Mouse (Mus musculus) liver, embryonic 11.5 days (tissue): Measurements from ENCODE around the gene Papolg. TPM values are rescaled to one million over a fixed set of nuclear protein-coding genes. Genes with fewer than 3 reads are reported as not detected.

Experiments
- ATAC-seq: fragments of 200-750 bp; cut with Nextera tagmentation; replicated peaks from 2 replicates; pipeline ENCODE4 v1.8.0; 2017; ENCODE audit warnings: moderate number of reproducible peaks, mild to moderate bottlenecking, moderate TSS enrichment, moderate library complexity; ENCODE audit not compliant: low FRiP score
- DNase-seq: peaks from one replicate; pipeline ENCODE4 v3.0.0-alpha.2; 2017; ENCODE audit warnings: low spot score
- H3K27ac ChIP-seq: fragments of 300-500 bp; sonication (generic); 2 replicates; pipeline ENCODE4 v1.5.1; 2014; ENCODE audit warnings: mild to moderate bottlenecking, low read depth, low read length, control low read depth
- H3K27me3 ChIP-seq: fragments of 300-500 bp; sonication (generic); replicated peaks from 2 replicates; pipeline ENCODE4 v1.6.1; 2014; ENCODE audit warnings: low read length, mixed read lengths; ENCODE audit not compliant: control insufficient read depth, insufficient read depth
- H3K36me3 ChIP-seq: fragments of 300-500 bp; sonication (generic); 2 replicates; pipeline ENCODE4 v1.6.1; 2014; ENCODE audit warnings: mild to moderate bottlenecking, low read length, moderate library complexity, mixed read lengths; ENCODE audit not compliant: control insufficient read depth, insufficient read depth
- H3K4me1 ChIP-seq: fragments of 300-500 bp; sonication (generic); replicated peaks from 2 replicates; pipeline ENCODE4 v1.6.1; 2014; ENCODE audit warnings: low read length, mixed read lengths; ENCODE audit not compliant: control insufficient read depth, insufficient read depth
- H3K4me2 ChIP-seq: fragments of 300-500 bp; sonication (generic); 2 replicates; pipeline ENCODE4 v1.6.1; 2014; ENCODE audit warnings: mild to moderate bottlenecking, control low read depth, moderate library complexity
- H3K4me3 ChIP-seq: fragments of 300-500 bp; sonication (generic); 2 replicates; pipeline ENCODE4 v1.5.1; 2014; ENCODE audit warnings: low read depth, low read length, control low read depth
- H3K9ac ChIP-seq: fragments of 300-500 bp; sonication (generic); 2 replicates; pipeline ENCODE4 v1.6.1; 2014; ENCODE audit warnings: low read depth, low read length, control low read depth
- H3K9me3 ChIP-seq: fragments of 300-500 bp; sonication (generic); 2 replicates; pipeline ENCODE4 v1.6.1; 2016; ENCODE audit warnings: low read length, inconsistent platforms, mixed read lengths; ENCODE audit not compliant: control insufficient read depth
- WGBS: fragments of 180-500 bp; shearing (Covaris S2); extraction: QIAGEN DNeasy Blood & Tissue Kit; methylation state at CpG from one replicate; pipeline ENCODE4 v1.1.7; 2014; 5-methylcytosine and 5-hydroxymethylcytosine counted together
- polyA plus RNA-seq: library from polyadenylated mRNA; unstranded; fragments of >200 nt; fragmentation: Nextera tagmentation; extraction: Ambion mirVana; gene quantifications from 2 replicates; pipeline ENCODE4 v1.2.1, GENCODE M21; 2014

The Papolg gene
- polyA plus RNA-seq, 1 experiment from 2014 or later, result 11.1 TPM

GRCm38 (mm10) chr11:23856723-23857112, 38.3 kb downstream of the Papolg start:
- Histone ChIP-seq H3K9ac (no peak overlapping the region), H3K27ac (no peak overlapping the region), H3K27me3 (no peaks in the 10 kb centered on the region), H3K4me3 (no peak overlapping the region), H3K4me1 (no peaks in the 10 kb centered on the region), H3K36me3 (peaks cover 14% of the 10 kb centered on the region; the same call in 1 of the 2 replicates), H3K4me2 (no peak overlapping the region), H3K9me3 (no peaks in the 10 kb centered on the region)
- ATAC-seq, result no peak
- no peak for DNase-seq
- WGBS, result 93% methylated on average over 4 of the region's 4 CpGs

DNA sequence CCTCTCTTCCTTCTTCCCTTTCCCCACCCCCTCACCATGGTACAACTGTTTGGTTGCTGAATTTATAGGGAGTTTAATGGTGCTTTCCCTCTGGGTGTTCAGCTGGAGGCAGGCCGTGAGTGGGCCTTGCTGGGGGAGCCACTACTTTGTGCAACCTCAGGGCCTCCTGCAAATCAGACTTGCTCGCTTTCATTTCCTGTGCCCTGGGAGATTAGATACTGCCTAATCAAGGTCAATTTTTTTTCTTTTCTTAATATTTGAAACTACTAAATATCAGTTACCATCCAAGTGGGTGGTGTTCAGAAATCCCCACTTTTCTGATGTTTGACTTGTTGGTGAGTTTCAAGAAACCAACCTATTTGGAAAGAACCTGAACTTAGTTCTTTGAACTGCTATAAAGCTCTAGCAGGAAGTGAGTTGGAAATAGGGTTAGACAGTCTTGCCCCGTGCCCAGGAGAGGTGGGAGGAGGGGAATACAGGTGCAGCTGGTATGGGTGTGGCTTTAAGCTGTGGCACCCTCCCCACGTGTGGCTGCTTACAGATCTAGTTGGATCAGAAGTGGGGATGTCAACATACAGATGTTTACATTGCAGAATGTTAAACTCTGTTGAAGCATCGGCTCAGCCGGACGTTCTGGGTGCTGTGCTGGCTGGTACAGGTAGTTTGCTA, 38.9 kb downstream of the Papolg start:
- Histone ChIP-seq H3K9me3 (no peaks in the 10 kb centered on the region), H3K9ac (no peak overlapping the region), H3K27ac (no peak overlapping the region), H3K4me2 (no peak overlapping the region), H3K27me3 (no peaks in the 10 kb centered on the region), H3K4me3 (no peak overlapping the region), H3K36me3 (peaks cover 10% of the 10 kb centered on the region; the same call in 1 of the 2 replicates), H3K4me1 (no peaks in the 10 kb centered on the region)
- WGBS, result 76% methylated on average over 7 of the region's 7 CpGs
- DNase-seq (no peak), ATAC-seq (no peak)

GRCm38 (mm10) chr11:23855182-23855802, 39.8 kb downstream of the Papolg start:
- no peak overlapping the region for H3K4me2 ChIP-seq
- no peak for DNase-seq
- H3K9ac ChIP-seq, result no peak overlapping the region
- H3K36me3 ChIP-seq, result peaks cover 7% of the 10 kb centered on the region; the same call in 1 of the 2 replicates
- H3K27ac ChIP-seq, result no peak overlapping the region
- H3K4me1 ChIP-seq, result no peaks in the 10 kb centered on the region
- WGBS, result 20% methylated on average over 3 of the region's 3 CpGs
- peak; percentile 36 for ATAC-seq
- no peak overlapping the region for H3K4me3 ChIP-seq
- H3K9me3 ChIP-seq, result no peaks in the 10 kb centered on the region
- H3K27me3 ChIP-seq, result no peaks in the 10 kb centered on the region

DNA sequence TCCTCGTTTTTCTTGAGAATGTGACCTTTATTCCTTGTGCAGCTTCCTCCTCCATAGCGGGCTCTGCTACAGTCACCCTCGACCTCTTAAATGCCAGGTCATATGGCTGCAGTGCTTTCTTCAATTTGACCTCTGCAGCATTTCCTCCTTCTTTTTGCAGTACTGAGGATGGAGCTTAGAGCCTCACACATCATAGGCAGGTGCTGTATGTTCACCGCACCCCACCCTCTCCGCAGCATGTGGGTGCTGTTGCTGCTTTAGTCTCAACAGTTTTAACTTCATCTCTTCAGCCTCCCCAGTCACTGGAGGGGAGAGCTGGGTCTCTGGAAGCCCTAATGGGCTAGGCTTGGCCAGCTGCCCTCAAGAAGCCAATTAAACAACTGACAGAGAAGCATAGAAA, 41.7 kb downstream of the Papolg start:
- Histone ChIP-seq H3K27ac (no peak overlapping the region), H3K4me1 (no peaks in the 10 kb centered on the region), H3K9me3 (no peaks in the 10 kb centered on the region), H3K4me2 (no peak overlapping the region), H3K4me3 (no peak overlapping the region), H3K27me3 (no peaks in the 10 kb centered on the region), H3K36me3 (0 out of 2 replicates have a peak, but pooled peaks cover 2% of the 10 kb centered on the region), H3K9ac (no peak overlapping the region)
- ATAC-seq, result no peak
- 73% methylated on average over 5 of the region's 5 CpGs for WGBS
- DNase-seq, result no peak

GRCm38 (mm10) chr11:23846016-23846815, 48.8 kb downstream of the Papolg start:
- H3K4me1 ChIP-seq, result no peaks in the 10 kb centered on the region; the same call in 1 of the 2 replicates
- no peaks in the 10 kb centered on the region for H3K9me3 ChIP-seq
- H3K36me3 ChIP-seq, result no peaks in the 10 kb centered on the region
- peak overlapping the region; percentile 46 for H3K4me2 ChIP-seq
- 46% methylated on average over 22 of the region's 22 CpGs for WGBS
- H3K4me3 ChIP-seq, result no peak overlapping the region
- H3K9ac ChIP-seq, result no peak overlapping the region
- H3K27ac ChIP-seq, result no peak overlapping the region
- DNase-seq (no peak), ATAC-seq (peak; percentile 41; the same call in 1 of the 2 replicates)
- H3K27me3 ChIP-seq, result no peaks in the 10 kb centered on the region

GRCm38 (mm10) chr11:23823244-23823643, 71.8 kb downstream of the Papolg start:
- no peaks in the 10 kb centered on the region for H3K4me1 ChIP-seq
- no peaks in the 10 kb centered on the region for H3K9me3 ChIP-seq
- no peaks in the 10 kb centered on the region for H3K27me3 ChIP-seq
- H3K9ac ChIP-seq, result no peak overlapping the region
- H3K4me3 ChIP-seq, result no peak overlapping the region
- no peak for ATAC-seq
- WGBS, result 54% methylated on average over 3 of the region's 3 CpGs
- DNase-seq, result no peak
- H3K36me3 ChIP-seq, result no peaks in the 10 kb centered on the region
- no peak overlapping the region for H3K4me2 ChIP-seq
- no peak overlapping the region for H3K27ac ChIP-seq

DNA sequence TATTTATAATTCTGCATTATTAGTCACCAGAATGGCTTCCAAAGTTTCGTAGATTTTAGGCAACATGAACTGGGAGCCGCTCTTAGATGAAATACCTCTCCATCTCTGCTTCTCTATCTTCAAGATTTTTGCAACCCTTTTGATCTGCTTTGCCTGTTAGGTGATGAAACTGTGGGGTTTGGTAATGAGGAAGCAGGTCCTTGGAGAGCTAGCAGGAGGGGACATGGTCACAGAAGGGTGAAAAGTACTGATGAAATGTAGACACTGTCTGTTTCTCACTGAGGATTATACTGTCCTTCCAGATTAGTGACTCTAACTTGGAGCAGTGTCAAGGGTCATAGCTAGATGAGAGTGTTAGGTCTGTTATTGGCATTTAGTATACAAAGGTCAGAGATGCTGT, 73.4 kb downstream of the Papolg start:
- no peaks in the 10 kb centered on the region for H3K36me3 ChIP-seq
- no peaks in the 10 kb centered on the region for H3K9me3 ChIP-seq
- no peak overlapping the region for H3K27ac ChIP-seq
- 82% methylated on average over 2 of the region's 2 CpGs for WGBS
- ATAC-seq (no peak), DNase-seq (no peak)
- H3K9ac ChIP-seq, result no peak overlapping the region
- H3K4me2 ChIP-seq, result no peak overlapping the region
- no peaks in the 10 kb centered on the region for H3K27me3 ChIP-seq
- H3K4me1 ChIP-seq, result no peaks in the 10 kb centered on the region
- H3K4me3 ChIP-seq, result no peak overlapping the region

GRCm38 (mm10) chr11:23820977-23821376, 74.1 kb downstream of the Papolg start:
- Histone ChIP-seq H3K9me3 (no peaks in the 10 kb centered on the region), H3K27me3 (no peaks in the 10 kb centered on the region), H3K4me3 (no peak overlapping the region), H3K9ac (no peak overlapping the region), H3K4me1 (no peaks in the 10 kb centered on the region), H3K36me3 (no peaks in the 10 kb centered on the region), H3K27ac (no peak overlapping the region), H3K4me2 (no peak overlapping the region)
- WGBS, result 48% methylated on average over 2 of the region's 2 CpGs
- DNase-seq (no peak), ATAC-seq (no peak)
